ENCODE assay signal across 8 mouse cellular contexts in genomic region chr17:63285265-63285939, GRCm38 (mm10).
DNase-seq lines count a peak whose midpoint lies in the region; ATAC-seq and TF ChIP-seq lines count a peak whose summit lies in the region.

No protein-coding gene starts in this region.

- peak; percentile 14 to 53 for DNase-seq in adrenal gland, adult (ENCODE audit: inconsistent age in 2 of 2, low spot score in 1 of 2)
- no peak for DNase-seq in adrenal gland, adult 18-20 months (ENCODE audit: low spot score in 2 of 2)
- DNase-seq in cerebellum, adult 11 months: peak; percentile 28
- DNase-seq in gastrocnemius, postnatal 10 days: peak; percentile 28
- peak; percentile 51 to 82 for DNase-seq in layer of hippocampus, adult 2 months (ENCODE audit: low spot score in 2 of 2)
- peak; percentile 65 for DNase-seq in lung, postnatal 25 days (ENCODE audit: low spot score)

- H3K9ac ChIP-seq in stomach, embryonic 16.5 days (ENCODE audit: low read length): no peak overlapping the region

- TF ChIP-seq CTCF in layer of hippocampus, adult 2 months (conservative IDR thresholded peaks at IDR 0.05): no peak

- no peaks in the 10 kb centered on the region for H3K27me3 ChIP-seq in stomach, embryonic 16.5 days (ENCODE audit: control insufficient read depth, insufficient read depth, low read length)

- ATAC-seq in stomach, embryonic 16.5 days (ENCODE audit: insufficient read depth, low FRiP score): peak; percentile 58; the same call in 1 of the 2 replicates
- ATAC-seq in monocyte, adult 5-6 weeks (replicated peaks; ENCODE audit: insufficient number of reproducible peaks, low FRiP score, low TSS enrichment, poor library complexity, severe bottlenecking): no peak

- no peaks in the 10 kb centered on the region for H3K9me3 ChIP-seq in stomach, embryonic 16.5 days (replicated peaks; ENCODE audit: control insufficient read depth, low read length)

- H3K36me3 ChIP-seq in stomach, embryonic 16.5 days (ENCODE audit: control insufficient read depth, insufficient read depth, low read length): no peaks in the 10 kb centered on the region

- no peak overlapping the region for H3K4me2 ChIP-seq in stomach, embryonic 16.5 days (ENCODE audit: low read depth, low read length)

- H3K27ac ChIP-seq in layer of hippocampus, adult 2 months: peak overlapping the region; percentile 71
- H3K27ac ChIP-seq in stomach, embryonic 16.5 days (ENCODE audit: low read length): no peak overlapping the region

- H3K4me1 ChIP-seq in stomach, embryonic 16.5 days (ENCODE audit: control insufficient read depth, insufficient read depth, low read length): 0 out of 2 replicates have a peak, but pooled peaks cover 3% of the 10 kb centered on the region

- 68% methylated on average over 11 of the region's 11 CpGs for WGBS in stomach, embryonic 16.5 days

- no peak overlapping the region for H3K4me3 ChIP-seq in layer of hippocampus, adult 2 months
- no peak overlapping the region for H3K4me3 ChIP-seq in stomach, embryonic 16.5 days (replicated peaks; ENCODE audit: low read length)

Comparison
In these comparisons a context has a peak if more than half of its experiments do, and no peak if none do; other contexts are left out.
1. DNase-seq: peak in adrenal gland, adult (2 of 2), cerebellum, adult 11 months (single experiment), gastrocnemius, postnatal 10 days (single experiment), layer of hippocampus, adult 2 months (2 of 2) and lung, postnatal 25 days (single experiment); none in adrenal gland, adult 18-20 months (0 of 2).